Mouse (Mus musculus) heart, embryonic 14.5 days (tissue): Measurements from ENCODE around the gene Atrip. TPM values are rescaled to one million over a fixed set of nuclear protein-coding genes. Genes with fewer than 3 reads are reported as not detected.

ENCODE experiments used
- ATAC-seq: fragments of 200-750 bp; cut with Nextera tagmentation; 2 replicates; pipeline ENCODE4 v1.8.0; 2017; ENCODE audit warnings: low read depth, moderate TSS enrichment; ENCODE audit not compliant: insufficient number of reproducible peaks, insufficient read depth, low FRiP score
- H3K27ac ChIP-seq, 2 experiments: fragments of 200-500 bp in 1 of 2; fragments of 300-500 bp in 1 of 2; sonication (generic) in 1 of 2; replicated peaks in 1 of 2; 2 replicates each; pipeline ENCODE4 v1.5.1; 2012 to 2014; ENCODE audit warnings: low read depth in 2 of 2, low read length in 2 of 2, control low read depth in 1 of 2, mild to moderate bottlenecking in 1 of 2, mixed read lengths in 1 of 2; ENCODE audit not compliant: control insufficient read depth in 1 of 2, insufficient read depth in 1 of 2
- H3K27me3 ChIP-seq: fragments of 300-500 bp; sonication (generic); 2 replicates; pipeline ENCODE4 v1.6.1; 2014; ENCODE audit warnings: mild to moderate bottlenecking, low read length, control low read depth; ENCODE audit not compliant: control insufficient read depth, insufficient read depth
- H3K36me3 ChIP-seq: fragments of 300-500 bp; sonication (generic); 2 replicates; pipeline ENCODE4 v1.6.1; 2014; ENCODE audit warnings: mild to moderate bottlenecking, control low read depth, low read length, mixed read lengths; ENCODE audit not compliant: control insufficient read depth, insufficient read depth
- H3K4me1 ChIP-seq, 2 experiments: fragments of 200-500 bp in 1 of 2; fragments of 300-500 bp in 1 of 2; sonication (generic) in 1 of 2; 2 replicates each; pipeline ENCODE4 v1.6.1; 2012 to 2014; ENCODE audit warnings: low read length in 2 of 2, control low read depth in 1 of 2, mixed read lengths in 1 of 2; ENCODE audit not compliant: control insufficient read depth in 2 of 2, insufficient read depth in 2 of 2
- H3K4me2 ChIP-seq: fragments of 300-500 bp; sonication (generic); 2 replicates; pipeline ENCODE4 v1.6.1; 2014; ENCODE audit warnings: mild to moderate bottlenecking, low read length
- H3K4me3 ChIP-seq, 2 experiments: fragments of 200-500 bp in 1 of 2; fragments of 300-500 bp in 1 of 2; sonication (generic) in 1 of 2; 2 replicates each; pipeline ENCODE4 v1.5.1; 2012 to 2014; ENCODE audit warnings: low read length in 2 of 2, mild to moderate bottlenecking in 2 of 2, control low read depth in 1 of 2, low read depth in 1 of 2, moderate library complexity in 1 of 2; ENCODE audit not compliant: control insufficient read depth in 1 of 2, insufficient read depth in 1 of 2
- H3K9ac ChIP-seq: fragments of 300-500 bp; sonication (generic); 2 replicates; pipeline ENCODE4 v1.6.1; 2014; ENCODE audit warnings: mild to moderate bottlenecking, low read length
- H3K9me3 ChIP-seq: fragments of 300-500 bp; sonication (generic); 2 replicates; pipeline ENCODE4 v1.6.1; 2016; ENCODE audit warnings: low read length, control low read depth; ENCODE audit not compliant: control insufficient read depth
- WGBS: fragments of 180-500 bp; shearing (Covaris S2); extraction: QIAGEN DNeasy Blood & Tissue Kit; methylation state at CpG from one replicate; pipeline ENCODE4 v1.1.7; 2014; 5-methylcytosine and 5-hydroxymethylcytosine counted together
- polyA plus RNA-seq: library from polyadenylated mRNA; unstranded; fragments of >200 nt; fragmentation: Nextera tagmentation; extraction: Ambion mirVana; gene quantifications from 2 replicates; pipeline ENCODE4 v1.2.1, GENCODE M21; 2014

The Atrip gene
- polyA plus RNA-seq, 1 experiment from 2014 or later: 17.5 TPM

GRCm38 (mm10) chr9:109081749-109082123, 7.8 kb upstream of the Atrip start:
- H3K4me2 ChIP-seq: peak overlapping the region; percentile 84
- peak overlapping the region; percentile 86 for H3K9ac ChIP-seq
- ATAC-seq: 0 out of 2 replicates have a peak, but pooled peaks have one; percentile 17
- H3K27me3 ChIP-seq: no peaks in the 10 kb centered on the region
- H3K4me3 ChIP-seq: peak overlapping the region; percentile 65 to 75
- WGBS: 2% methylated on average over 11 of the region's 11 CpGs
- H3K27ac ChIP-seq: peak overlapping the region; percentile 5 to 49; a peak in 3 of 4 replicates
- H3K9me3 ChIP-seq: no peaks in the 10 kb centered on the region
- peaks cover 30% of the 10 kb centered on the region for H3K36me3 ChIP-seq
- peaks cover 6 to 17% of the 10 kb centered on the region in 2 experiments for H3K4me1 ChIP-seq

- no peak overlapping the region for H3K4me2 ChIP-seq
- no peak for ATAC-seq
- 88% methylated on average over 3 of the region's 3 CpGs for WGBS
Observed at GRCm38 (mm10) chr9:109080516-109080915, 6.6 kb upstream of the Atrip start.

GRCm38 (mm10) chr9:109068095-109068735, 5.7 kb downstream of the Atrip start:
- Histone ChIP-seq H3K9me3 (no peaks in the 10 kb centered on the region), H3K36me3 (peaks cover 89% of the 10 kb centered on the region), H3K4me3 (no peak overlapping the region), H3K27ac (no peak overlapping the region), H3K4me2 (no peak overlapping the region), H3K27me3 (no peaks in the 10 kb centered on the region), H3K9ac (no peak overlapping the region), H3K4me1 (peaks cover 3 to 9% of the 10 kb centered on the region in 2 experiments)
- no peak for ATAC-seq
- WGBS: 95% methylated on average over 3 of the region's 3 CpGs

More at GRCm38 (mm10) chr9:109080516-109080915, 6.6 kb upstream of the Atrip start:
- Histone ChIP-seq H3K27ac (no peak overlapping the region), H3K4me3 (no peak overlapping the region), H3K9me3 (no peaks in the 10 kb centered on the region), H3K27me3 (no peaks in the 10 kb centered on the region), H3K9ac (no peak overlapping the region), H3K36me3 (peaks cover 30% of the 10 kb centered on the region), H3K4me1 (peaks cover 6 to 17% of the 10 kb centered on the region in 2 experiments)

DNA sequence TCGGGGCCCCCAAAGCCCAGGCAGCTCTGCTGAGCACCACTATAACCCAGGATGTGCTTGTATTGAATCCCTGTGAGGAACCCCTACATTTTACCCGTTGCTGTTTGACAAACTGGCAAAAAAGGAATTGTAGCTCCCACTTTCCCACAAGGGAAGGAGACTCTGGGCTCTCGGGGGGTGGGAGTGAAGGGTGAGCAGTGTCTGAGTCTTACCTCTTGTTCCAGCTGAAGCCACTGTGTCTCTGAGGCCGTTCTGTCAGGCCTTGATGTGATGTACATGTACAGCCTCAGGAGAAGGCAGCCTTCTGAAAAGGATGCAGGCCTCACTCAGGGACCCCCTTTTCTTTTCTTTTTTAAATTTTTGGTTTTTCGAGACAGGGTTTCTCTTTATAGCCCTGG, 13.0 kb downstream of the Atrip start:
- no peaks in the 10 kb centered on the region for H3K27me3 ChIP-seq

GRCm38 (mm10) chr9:109060184-109060897, 13.6 kb downstream of the Atrip start:
- peaks cover 77% of the 10 kb centered on the region for H3K36me3 ChIP-seq
- no peaks in the 10 kb centered on the region for H3K27me3 ChIP-seq
- no peak overlapping the region for H3K4me2 ChIP-seq
- no peak overlapping the region for H3K4me3 ChIP-seq
- WGBS: 87% methylated on average over 16 of the region's 16 CpGs
- H3K4me1 ChIP-seq: peaks cover 3 to 16% of the 10 kb centered on the region in 2 experiments; a peak in 3 of 4 replicates
- no peak for ATAC-seq
- 0 out of 4 replicates have a peak overlapping the region, but pooled peaks of 1 of the 2 experiments have one; percentile 92 for H3K27ac ChIP-seq
- no peak overlapping the region for H3K9ac ChIP-seq
- H3K9me3 ChIP-seq: no peaks in the 10 kb centered on the region

More for the DNA sequence above, 13.0 kb downstream of the Atrip start:
- no peak overlapping the region for H3K4me3 ChIP-seq
- peaks cover 3 to 12% of the 10 kb centered on the region in 2 experiments; a peak in 3 of 4 replicates for H3K4me1 ChIP-seq
- no peaks in the 10 kb centered on the region for H3K9me3 ChIP-seq
- no peak overlapping the region for H3K27ac ChIP-seq
- no peak overlapping the region for H3K9ac ChIP-seq
- H3K36me3 ChIP-seq: peaks cover 79% of the 10 kb centered on the region
- no peak for ATAC-seq
- 94% methylated on average over 5 of the region's 5 CpGs for WGBS
- H3K4me2 ChIP-seq: no peak overlapping the region

DNA sequence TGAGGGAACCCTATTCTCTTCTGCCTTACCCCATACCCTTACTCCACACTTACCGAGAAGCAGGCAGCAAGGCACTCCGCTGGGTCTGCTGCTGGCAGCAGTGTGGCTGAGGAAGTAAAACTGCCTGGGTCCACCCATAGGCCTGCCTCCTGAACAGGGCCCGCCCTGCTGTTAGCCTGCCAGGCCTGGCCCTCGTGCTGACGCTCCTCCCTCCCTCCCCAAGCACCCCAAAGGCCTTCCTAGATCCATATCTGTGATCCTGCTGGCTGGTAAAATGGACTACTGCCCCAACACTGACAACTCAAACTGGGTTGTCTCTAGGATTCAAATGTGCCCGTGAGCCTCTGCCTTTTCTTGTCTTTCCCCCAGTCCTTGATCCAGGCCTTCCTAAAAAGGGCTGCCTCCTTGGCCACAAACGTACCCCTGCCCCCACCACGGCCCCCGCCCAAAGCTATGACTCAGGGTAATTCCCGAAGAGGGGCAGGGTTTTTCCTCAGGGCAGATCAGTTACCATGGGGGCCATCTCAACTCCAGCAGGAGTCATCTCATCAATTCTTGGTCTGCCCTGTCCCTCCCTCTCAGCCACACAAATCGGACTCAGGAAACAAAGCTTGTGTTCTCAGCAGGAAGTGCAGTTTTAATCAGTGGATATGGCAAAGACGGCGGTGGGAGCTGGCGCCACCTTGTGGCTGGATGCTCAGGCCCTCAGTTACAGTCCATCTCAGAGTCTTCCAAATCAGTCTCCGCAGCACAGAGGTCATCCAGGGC, 14.6 kb downstream of the Atrip start, which contains the start of gene Trex1:
Trex1 (minus strand) TSS at position 599 of the 768 bp plus-strand sequence.
- peaks cover 9 to 23% of the 10 kb centered on the region in 2 experiments for H3K4me1 ChIP-seq
- H3K9ac ChIP-seq: peak within 1 kb of the TSS; percentile 77
- peak within 1 kb of the TSS; percentile 31 to 44 for H3K4me3 ChIP-seq
- WGBS: 11% methylated on average over 15 of the region's 15 CpGs
- no peaks in the 10 kb centered on the region for H3K9me3 ChIP-seq
- H3K27me3 ChIP-seq: no peaks in the 10 kb centered on the region
- peak; percentile 86 for ATAC-seq
- H3K4me2 ChIP-seq: peak within 1 kb of the TSS; percentile 76
- H3K27ac ChIP-seq: peak within 1 kb of the TSS; percentile 75 to 92
- peaks cover 66% of the 10 kb centered on the region for H3K36me3 ChIP-seq
